Mouse (Mus musculus) adrenal gland, adult 18-20 months (tissue): Measurements from ENCODE around the gene Tax1bp1. TPM values are rescaled to one million over a fixed set of nuclear protein-coding genes. Genes with fewer than 3 reads are reported as not detected.

Experiments used
- DNase-seq, 2 experiments: peaks; one replicate each; pipeline ENCODE4 v3.0.0; 2021 to 2022; ENCODE audit warnings: low spot score in 2 of 2
- total RNA-seq, 2 experiments: library from RNA; stranded (reverse); gene quantifications; 1 replicate in 1 of 2; 2 replicates in 1 of 2; pipeline ENCODE4 v1.2.3; 2021

Tax1bp1 gene
- total RNA-seq, 2 experiments from 2014 or later, result 165 to 203 TPM

DNA sequence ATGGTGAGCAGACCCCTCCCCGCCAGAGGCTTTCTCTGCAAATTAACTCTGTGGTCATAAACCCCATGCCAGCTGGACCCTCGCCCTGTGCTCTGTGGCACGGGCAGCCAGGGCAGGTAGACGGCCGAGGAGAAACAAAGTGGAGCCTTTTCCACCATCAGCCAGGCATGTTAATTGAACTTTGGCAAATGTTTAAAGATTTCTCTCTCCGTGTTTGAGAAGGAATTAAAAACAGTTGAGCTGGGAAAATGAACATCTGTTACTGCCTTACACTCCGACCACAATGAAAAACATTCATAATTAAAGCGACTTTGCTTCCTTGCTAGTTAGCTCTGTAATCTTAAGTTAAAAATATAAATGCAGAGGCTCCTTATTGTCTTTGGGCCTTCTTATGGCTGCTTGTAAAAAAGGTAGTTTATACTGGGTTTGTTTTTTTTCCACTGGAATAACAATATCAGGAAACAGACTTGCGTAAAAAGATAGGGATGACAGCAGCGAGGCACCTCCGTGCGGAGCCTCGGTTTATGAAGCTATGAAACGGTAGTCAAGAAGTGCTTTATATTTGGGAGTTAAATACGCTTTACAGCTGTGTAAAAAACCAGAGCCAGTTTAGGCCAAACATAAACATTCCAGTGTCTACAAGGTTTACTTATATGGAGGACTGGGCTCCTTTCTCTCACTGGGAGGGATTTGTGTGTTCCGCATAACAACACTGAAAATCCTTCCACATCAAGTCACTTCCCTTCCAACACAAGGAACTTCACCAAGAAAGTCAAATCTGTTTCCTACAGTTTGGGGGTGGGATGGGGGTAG is 81.7 kb downstream of the Tax1bp1 start:
- no peak for DNase-seq

DNA sequence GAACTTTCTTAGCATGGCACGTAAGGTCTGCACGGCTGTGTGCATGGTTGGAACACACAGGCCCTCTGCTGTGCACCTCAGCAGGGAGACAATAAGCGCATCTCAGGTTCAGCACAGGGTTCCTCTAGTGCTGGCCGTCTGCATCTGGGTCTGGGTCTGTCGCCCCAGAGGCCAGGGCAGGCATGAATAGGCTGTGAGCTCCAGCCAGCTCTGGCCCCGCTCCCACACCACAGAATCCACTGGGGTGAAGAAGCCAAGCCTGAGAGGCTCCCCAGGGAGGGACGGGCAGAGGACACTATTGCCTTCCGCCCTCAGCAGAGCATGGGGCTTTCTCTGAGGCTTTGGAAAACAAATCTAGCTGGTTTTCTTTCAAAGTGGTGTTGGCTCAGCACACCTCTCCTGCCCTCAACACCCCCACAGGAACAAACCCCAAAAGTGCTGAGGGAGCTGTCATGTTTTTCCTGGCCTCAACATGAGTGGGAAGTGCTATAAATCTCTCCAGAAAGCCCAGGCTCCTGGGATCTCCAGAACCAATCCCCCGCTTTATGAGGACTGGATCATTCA is 82.6 kb downstream of the Tax1bp1 start:
- DNase-seq, result no peak

DNA sequence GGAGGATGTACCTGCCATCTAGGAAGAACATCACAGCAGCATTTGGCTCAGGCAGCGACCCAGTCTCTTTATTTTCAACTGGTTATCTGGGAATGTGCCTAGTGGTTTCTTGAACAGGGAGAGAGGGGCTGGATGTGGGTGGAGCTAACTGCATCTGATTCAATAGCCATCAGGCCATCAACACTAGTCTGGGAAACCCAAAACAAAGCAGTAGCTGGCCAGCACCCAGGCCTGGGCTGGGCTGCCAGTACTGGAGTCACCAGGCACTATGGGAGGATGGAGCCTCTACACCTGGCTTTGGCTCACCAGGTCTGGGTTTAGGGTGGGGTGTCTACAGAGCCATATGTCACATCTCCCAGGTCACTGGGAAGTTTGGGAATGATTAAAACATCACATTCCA is 83.2 kb downstream of the Tax1bp1 start:
- DNase-seq, result no peak

DNA sequence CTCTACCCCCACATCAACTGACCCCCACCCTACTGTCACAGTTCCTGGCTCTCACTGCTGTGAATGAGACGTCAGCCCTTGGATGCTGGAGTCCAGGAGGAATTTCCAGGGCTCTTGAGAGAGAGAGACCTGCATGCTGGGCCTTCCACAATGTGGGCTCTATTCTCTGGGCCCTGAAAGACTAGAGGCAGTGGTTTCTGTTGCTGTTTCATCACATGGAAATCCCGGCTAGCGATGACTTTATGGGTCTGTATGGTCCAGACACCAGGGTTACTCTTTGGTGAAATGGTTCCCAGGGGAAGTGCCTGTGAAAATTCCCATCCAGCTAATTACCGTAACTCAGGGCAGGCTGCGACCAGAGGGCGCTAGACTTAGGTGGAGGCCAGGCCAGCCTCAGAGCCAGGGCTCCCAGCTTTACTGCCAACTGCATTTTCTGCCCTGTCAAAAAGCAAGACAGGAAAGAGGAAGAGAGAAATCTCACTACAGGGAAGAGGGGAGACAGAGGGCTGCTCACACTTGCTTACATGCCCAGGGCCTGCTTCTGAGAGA is 83.8 kb downstream of the Tax1bp1 start:
- DNase-seq, result no peak

DNA sequence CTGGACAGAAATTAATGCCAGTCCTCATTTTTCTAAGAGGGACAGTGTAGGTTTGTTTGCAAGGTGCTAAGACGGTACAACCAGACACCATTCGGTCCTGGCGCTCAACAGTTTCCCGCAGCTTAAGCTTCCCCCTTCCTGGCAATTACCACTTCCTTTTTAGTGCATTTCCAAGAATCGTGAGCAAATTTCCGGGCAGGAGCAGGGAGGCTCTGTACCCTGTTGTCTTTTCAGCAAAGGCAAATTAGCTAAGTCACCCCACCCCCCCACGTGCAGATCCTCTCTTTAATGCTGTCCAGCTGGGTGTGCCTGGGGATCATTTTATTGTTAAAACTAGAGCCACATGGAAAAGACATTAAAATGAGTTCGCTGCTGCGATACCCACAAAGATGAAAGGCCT is 88.7 kb downstream of the Tax1bp1 start:
- DNase-seq, result no peak

DNA sequence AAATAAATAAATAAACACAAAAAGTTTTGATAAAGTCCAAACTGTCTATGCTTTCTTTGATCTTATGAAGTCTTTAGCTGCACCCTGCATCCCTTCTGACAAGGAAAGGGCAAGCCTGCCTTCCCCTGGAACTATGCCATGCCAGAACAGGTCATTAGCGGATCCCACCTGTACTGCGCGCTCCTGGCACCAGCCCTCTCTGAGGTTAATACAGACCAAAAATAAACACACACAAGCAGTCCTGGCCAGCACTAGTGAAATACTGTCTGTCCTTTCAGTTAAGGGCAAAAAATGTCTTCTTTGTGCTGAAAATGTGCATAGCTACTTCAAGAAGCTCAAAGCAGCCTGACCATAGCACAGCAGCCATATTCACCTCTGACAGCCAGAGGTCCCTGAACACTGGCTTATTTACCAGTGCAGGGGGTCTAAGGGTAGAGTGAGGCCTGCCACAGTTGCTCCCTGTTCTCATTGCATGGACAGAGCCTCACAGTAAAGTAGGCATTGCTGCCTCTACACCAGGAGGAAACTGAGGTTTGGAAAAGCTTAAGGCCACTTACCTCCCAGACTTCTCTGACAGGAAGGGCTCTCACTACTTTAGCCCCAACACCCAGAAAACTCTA is 91.8 kb downstream of the Tax1bp1 start:
- DNase-seq, result no peak

Other genes with a start within 250 kb of the Tax1bp1 start
- gene Hibadh, start 73.3 kb upstream of the Tax1bp1 start, total RNA-seq, result 100 to 1,000 TPM; 181 to 189 TPM